ENCODE assay signal across 16 mouse cellular contexts in the genomic region with DNA sequence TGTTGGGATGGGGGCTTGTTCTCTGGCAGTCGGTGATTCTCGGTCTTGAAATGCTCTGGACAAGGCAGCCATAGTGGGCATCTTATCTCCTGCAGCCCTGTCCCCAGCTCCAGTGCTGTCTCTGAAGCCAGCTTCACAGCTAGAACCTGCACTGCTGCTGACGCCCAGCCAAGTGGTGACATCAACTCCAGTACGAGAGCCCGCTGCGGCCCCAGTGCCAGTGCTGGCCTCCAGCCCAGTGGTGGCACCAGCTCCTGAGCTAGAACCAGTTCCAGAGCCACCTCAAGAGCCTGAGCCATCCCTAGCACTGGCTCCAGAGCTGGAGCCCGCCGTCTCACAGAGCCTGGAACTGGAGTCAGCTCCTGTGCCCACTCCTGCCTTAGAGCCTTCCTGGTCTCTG. TPM values are rescaled to one million over a fixed set of nuclear protein-coding genes. Genes with fewer than 3 reads are reported as not detected.
DNase-seq lines count a peak whose midpoint lies in the region; ATAC-seq and TF ChIP-seq lines count a peak whose summit lies in the region.
"Had no signal": no experiment of that assay in that cellular context is flagged by ENCODE, and none has a peak within 500 bp of the region (broad histone marks: within the 10 kb centered on the region; RNA-seq: fewer than 3 reads in every experiment).

No protein-coding gene starts in this region.

- no peaks in the 10 kb centered on the region for H3K27me3 ChIP-seq in stomach, embryonic 16.5 days (ENCODE audit: control insufficient read depth, insufficient read depth, low read length)
- H3K27me3 ChIP-seq in stomach, postnatal 0 days (ENCODE audit: control insufficient read depth, insufficient read depth, low read length): no peaks in the 10 kb centered on the region
- H3K27me3 ChIP-seq: liver, embryonic 15.5 days had no signal

- H3K36me3 ChIP-seq in stomach, embryonic 16.5 days (ENCODE audit: control insufficient read depth, insufficient read depth, low read length): peaks cover 22% of the 10 kb centered on the region
- peaks cover 29% of the 10 kb centered on the region for H3K36me3 ChIP-seq in stomach, postnatal 0 days (ENCODE audit: control insufficient read depth, insufficient read depth, low read length)
- H3K36me3 ChIP-seq: liver, embryonic 15.5 days had no signal

- peak; percentile 62 for DNase-seq in adrenal gland, adult 2 months
- DNase-seq in adrenal gland, postnatal 4 days (ENCODE audit: low spot score in 2 of 2): no peak
- DNase-seq in layer of hippocampus, postnatal 36 days: peak; percentile 60 to 69
- DNase-seq in layer of hippocampus, adult 11-12 months (ENCODE audit: low spot score): no peak
- DNase-seq in stomach, postnatal 0 days (ENCODE audit: low spot score): no peak
- DNase-seq in ovary, adult 18-20 months (ENCODE audit: low spot score): no peak
- no peak for DNase-seq in frontal cortex, postnatal 10 days (ENCODE audit: low spot score in 2 of 2)
- DNase-seq: embryo, embryonic 11 days; heart, adult 2 months; kidney, postnatal 25 days; spleen, adult 18-20 months had no signal

- H3K9me3 ChIP-seq in stomach, embryonic 16.5 days (replicated peaks; ENCODE audit: control insufficient read depth, low read length): no peaks in the 10 kb centered on the region
- H3K9me3 ChIP-seq in stomach, postnatal 0 days (ENCODE audit: control insufficient read depth, low read length): no peaks in the 10 kb centered on the region
- H3K9me3 ChIP-seq: limb, embryonic 10.5 days; liver, embryonic 15.5 days had no signal

- no peak for ATAC-seq in stomach, embryonic 16.5 days (ENCODE audit: insufficient read depth, low FRiP score)
- ATAC-seq in stomach, postnatal 0 days (ENCODE audit: low FRiP score, low TSS enrichment): no peak

- no peak overlapping the region for H3K4me3 ChIP-seq in stomach, embryonic 16.5 days (replicated peaks; ENCODE audit: low read length)
- H3K4me3 ChIP-seq in stomach, postnatal 0 days (ENCODE audit: low read depth, low read length): no peak overlapping the region
- H3K4me3 ChIP-seq: heart, adult 2 months; limb, embryonic 10.5 days; liver, embryonic 15.5 days; myocyte had no signal

- peaks cover 18% of the 10 kb centered on the region for H3K4me1 ChIP-seq in stomach, embryonic 16.5 days (ENCODE audit: control insufficient read depth, insufficient read depth, low read length)
- H3K4me1 ChIP-seq in stomach, postnatal 0 days (replicated peaks; ENCODE audit: control insufficient read depth, insufficient read depth): peaks cover 9% of the 10 kb centered on the region

- 88% methylated on average over 8 of the region's 8 CpGs for WGBS in stomach, embryonic 16.5 days
- WGBS in stomach, postnatal 0 days: 81% methylated on average over 8 of the region's 8 CpGs

- H3K9ac ChIP-seq in stomach, embryonic 16.5 days (ENCODE audit: low read length): no peak overlapping the region
- H3K9ac ChIP-seq in stomach, postnatal 0 days (ENCODE audit: low read length): no peak overlapping the region
- H3K9ac ChIP-seq: liver, embryonic 15.5 days had no signal

- TF ChIP-seq EP300 in stomach, postnatal 0 days (optimal IDR thresholded peaks at IDR 0.05): no peak

- no peak for TF ChIP-seq CTCF in stomach, postnatal 0 days (IDR thresholded peaks at IDR 0.05; ENCODE audit: low read depth)

- H3K4me2 ChIP-seq in stomach, embryonic 16.5 days (ENCODE audit: low read depth, low read length): no peak overlapping the region
- no peak overlapping the region for H3K4me2 ChIP-seq in stomach, postnatal 0 days (replicated peaks; ENCODE audit: low read depth)
- H3K4me2 ChIP-seq: liver, embryonic 15.5 days had no signal

- peak overlapping the region; percentile 38; the same call in 1 of the 2 replicates for H3K27ac ChIP-seq in stomach, embryonic 16.5 days (ENCODE audit: low read length)
- H3K27ac ChIP-seq in stomach, postnatal 0 days (replicated peaks): no peak overlapping the region
- H3K27ac ChIP-seq: heart, adult 2 months; limb, embryonic 10.5 days; liver, embryonic 15.5 days had no signal

RNA-seq across cellular contexts. Expression of gene Cel, which starts 19.3 kb away (rescaled TPM):
- under 1 TPM in 1 of 2 experiments, not detected in 1; 0.14 TPM for total RNA-seq in adrenal gland, adult 2 months (2021)
- 0.06 TPM in 1 of 2 replicates, not detected in the other for polyA plus RNA-seq in adrenal gland, adult 2 months (2012; rRNA removed)
- total RNA-seq in adrenal gland, postnatal 4 days (2021): 1,000 to 10,000 TPM in 1 of 2 experiments, under 1 TPM in 1; 0.42 to 1,494 TPM
- total RNA-seq in layer of hippocampus, postnatal 36 days (2021): not detected
- polyA plus RNA-seq in stomach, embryonic 16.5 days (2015; fragmentation: Nextera tagmentation; extraction: Ambion mirVana): 562 and 718 TPM in 2 replicates
- polyA plus RNA-seq in stomach, postnatal 0 days (2015; fragmentation: Nextera tagmentation; extraction: Ambion mirVana): 2.0 and 3.3 TPM in 2 replicates
- total RNA-seq: heart, adult 2 months; heart, postnatal 25 days had no signal
- polyA plus RNA-seq: heart, adult 2 months; limb, embryonic 10.5 days; myocyte had no signal

RNA-seq across cellular contexts. Expression of gene Ralgds, which starts 31.0 kb away (rescaled TPM):
- total RNA-seq in adrenal gland, adult 2 months (2021): 10 to 100 TPM; 23.3 to 45.5 TPM
- polyA plus RNA-seq in adrenal gland, adult 2 months (2012; rRNA removed): 56.8 and 73.5 TPM in 2 replicates
- total RNA-seq in adrenal gland, postnatal 4 days (2021): 10 to 100 TPM; 65.0 to 67.0 TPM
- 100 to 1,000 TPM; 123 to 128 TPM for total RNA-seq in layer of hippocampus, postnatal 36 days (2021)
- polyA plus RNA-seq in stomach, embryonic 16.5 days (2015; fragmentation: Nextera tagmentation; extraction: Ambion mirVana): 24.6 and 28.2 TPM in 2 replicates
- polyA plus RNA-seq in stomach, postnatal 0 days (2015; fragmentation: Nextera tagmentation; extraction: Ambion mirVana): 23.9 and 26.8 TPM in 2 replicates

RNA-seq across cellular contexts. Expression of gene Gm10134, which starts 38.0 kb away (rescaled TPM):
- 1 to 10 TPM in 1 of 2 experiments, not detected in 1; 2.2 TPM for total RNA-seq in adrenal gland, adult 2 months (2021)
- polyA plus RNA-seq in adrenal gland, adult 2 months (2012; rRNA removed): 0.42 TPM in 1 of 2 replicates, not detected in the other
- total RNA-seq in adrenal gland, postnatal 4 days (2021): 1 to 10 TPM; 3.4 to 5.2 TPM
- 1 to 10 TPM in 1 of 2 experiments, not detected in 1; 1.9 TPM for total RNA-seq in layer of hippocampus, postnatal 36 days (2021)
- polyA plus RNA-seq in stomach, embryonic 16.5 days (2015; fragmentation: Nextera tagmentation; extraction: Ambion mirVana): 7.4 and 8.9 TPM in 2 replicates
- 5.5 and 6.2 TPM in 2 replicates for polyA plus RNA-seq in stomach, postnatal 0 days (2015; fragmentation: Nextera tagmentation; extraction: Ambion mirVana)
- polyA plus RNA-seq: limb, embryonic 10.5 days; myocyte had no signal

RNA-seq across cellular contexts. Expression of gene Gtf3c5, which starts 39.7 kb away (rescaled TPM):
- total RNA-seq in adrenal gland, adult 2 months (2021): 10 to 100 TPM; 15.4 to 21.6 TPM
- 14.8 and 16.0 TPM in 2 replicates for polyA plus RNA-seq in adrenal gland, adult 2 months (2012; rRNA removed)
- 10 to 100 TPM; 27.0 to 28.3 TPM for total RNA-seq in adrenal gland, postnatal 4 days (2021)
- 10 to 100 TPM; 17.4 to 18.9 TPM for total RNA-seq in layer of hippocampus, postnatal 36 days (2021)
- 37.2 and 38.2 TPM in 2 replicates for polyA plus RNA-seq in stomach, embryonic 16.5 days (2015; fragmentation: Nextera tagmentation; extraction: Ambion mirVana)
- polyA plus RNA-seq in stomach, postnatal 0 days (2015; fragmentation: Nextera tagmentation; extraction: Ambion mirVana): 13.1 and 14.0 TPM in 2 replicates

RNA-seq across cellular contexts. Expression of gene Gbgt1, which starts 47.2 kb away (rescaled TPM):
- total RNA-seq in adrenal gland, adult 2 months (2021): 1 to 10 TPM; 3.7 to 4.6 TPM
- polyA plus RNA-seq in adrenal gland, adult 2 months (2012; rRNA removed): 1.6 and 3.6 TPM in 2 replicates
- total RNA-seq in adrenal gland, postnatal 4 days (2021): 1 to 10 TPM; 8.2 to 8.3 TPM
- total RNA-seq in layer of hippocampus, postnatal 36 days (2021): 1 to 10 TPM; 1.2 to 1.8 TPM
- polyA plus RNA-seq in stomach, embryonic 16.5 days (2015; fragmentation: Nextera tagmentation; extraction: Ambion mirVana): 3.2 and 3.5 TPM in 2 replicates
- polyA plus RNA-seq in stomach, postnatal 0 days (2015; fragmentation: Nextera tagmentation; extraction: Ambion mirVana): 1.2 and 1.3 TPM in 2 replicates
- polyA plus RNA-seq: limb, embryonic 10.5 days; myocyte had no signal

Comparison
In these comparisons a context has a peak if more than half of its experiments do, and no peak if none do; other contexts are left out.
1. DNase-seq: peak in adrenal gland, adult 2 months (single experiment) and layer of hippocampus, postnatal 36 days (2 of 2); none in adrenal gland, postnatal 4 days (0 of 2), layer of hippocampus, adult 11-12 months (single experiment), stomach, postnatal 0 days (single experiment), ovary, adult 18-20 months (single experiment) and frontal cortex, postnatal 10 days (0 of 2).